Mouse (Mus musculus): Measurements from ENCODE around the gene Kansl1. TPM values are rescaled to one million over a fixed set of nuclear protein-coding genes. Genes with fewer than 3 reads are reported as not detected.
A peak's percentile ranks its signal among the peaks of the same experiment; 100 is the strongest.

Kansl1 gene
- total RNA-seq, 2 experiments from 2014 or later, result 34.4 to 37.4 TPM

DNA sequence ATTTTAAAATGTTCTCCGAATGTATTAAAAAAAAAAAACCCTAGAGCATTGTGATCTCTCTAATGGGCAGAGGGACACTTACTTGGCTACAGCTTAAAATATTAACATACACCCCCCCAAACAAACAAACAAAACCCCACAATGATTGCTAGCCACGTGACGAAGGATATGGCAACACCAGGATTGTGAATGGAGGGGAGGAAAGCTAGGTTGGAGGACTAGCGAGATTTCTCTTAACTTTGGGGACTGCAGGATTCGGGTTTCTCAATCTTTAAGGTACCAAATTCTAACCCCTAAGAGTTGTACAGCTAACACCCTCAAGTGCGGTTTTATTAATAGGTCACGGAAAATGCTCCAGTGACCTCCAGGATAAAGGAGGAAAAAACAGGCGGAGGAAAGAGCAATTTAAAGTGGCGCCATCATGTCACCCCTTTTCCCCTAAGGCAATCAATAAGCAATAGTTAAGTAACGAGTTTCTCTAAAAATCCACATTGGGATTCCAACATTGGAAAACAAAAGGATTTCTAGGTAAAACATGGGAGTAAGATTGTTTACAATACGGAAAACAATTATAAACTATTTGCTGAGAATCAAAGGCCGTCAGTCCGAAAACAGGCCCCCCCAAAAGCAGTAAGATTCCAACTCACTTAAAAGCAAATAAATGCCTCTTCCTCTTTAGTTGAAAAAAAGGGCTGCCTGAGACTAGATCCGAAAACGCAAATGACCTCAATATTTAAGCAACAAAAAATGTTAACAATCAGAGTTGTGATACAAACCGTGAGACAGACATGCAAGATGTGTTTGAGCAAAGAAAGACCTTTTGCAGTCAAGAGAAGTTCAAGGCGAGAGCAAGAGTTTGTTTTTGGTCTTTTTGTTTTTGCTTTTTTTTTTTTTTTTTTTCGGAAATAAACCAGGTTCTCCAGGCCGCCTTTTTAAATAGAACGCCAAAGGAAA, 27.9 kb downstream of the Kansl1 start:
- intact Hi-C loops (cut with DNase I), result loop anchor here (5.0 kb wide), 1 partner anchor 58 kb away; no protein-coding TSS in a partner anchor
- DNase-seq, result peak; percentile 21 to 27

GRCm38 (mm10) chr11:104439703-104440102, 29.0 kb downstream of the Kansl1 start:
- DNase-seq, result no peak
- intact Hi-C loops (cut with DNase I), result loop anchor here (5.0 kb wide), 2 partner anchors 47 to 57 kb away; no protein-coding TSS in a partner anchor

GRCm38 (mm10) chr11:104438450-104438849, 30.2 kb downstream of the Kansl1 start:
- no peak for DNase-seq
- intact Hi-C loops (cut with DNase I), result loop anchor here (5.0 kb wide), 1 partner anchor 46 kb away; no protein-coding TSS in a partner anchor

GRCm38 (mm10) chr11:104436394-104436954, 32.2 kb downstream of the Kansl1 start:
- intact Hi-C loops (cut with DNase I), result loop anchor here (5.0 kb wide), 1 partner anchor 44 kb away; no protein-coding TSS in a partner anchor
- no peak for DNase-seq

DNA sequence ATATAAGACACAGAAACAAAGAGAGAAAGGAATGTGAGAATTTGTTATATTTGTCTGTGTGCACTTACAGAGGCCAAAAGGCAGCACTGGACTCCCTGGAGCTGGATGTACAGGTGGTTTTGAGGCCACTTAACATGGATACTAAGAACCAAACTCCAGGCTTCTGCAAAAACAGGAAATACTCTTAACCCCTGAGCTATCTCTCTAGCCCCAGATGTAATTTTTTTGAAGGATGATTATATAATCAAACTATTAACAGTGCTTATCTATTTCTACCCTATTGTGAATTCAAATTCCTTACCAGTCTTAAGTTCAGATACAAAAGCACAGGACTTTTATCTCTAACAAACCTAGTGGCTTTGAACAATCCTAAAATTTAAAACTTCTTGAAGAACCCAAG, 32.9 kb downstream of the Kansl1 start:
- intact Hi-C loops (cut with DNase I), result loop anchor here (5.0 kb wide), 1 partner anchor 43 kb away; no protein-coding TSS in a partner anchor
- no peak for DNase-seq

DNA sequence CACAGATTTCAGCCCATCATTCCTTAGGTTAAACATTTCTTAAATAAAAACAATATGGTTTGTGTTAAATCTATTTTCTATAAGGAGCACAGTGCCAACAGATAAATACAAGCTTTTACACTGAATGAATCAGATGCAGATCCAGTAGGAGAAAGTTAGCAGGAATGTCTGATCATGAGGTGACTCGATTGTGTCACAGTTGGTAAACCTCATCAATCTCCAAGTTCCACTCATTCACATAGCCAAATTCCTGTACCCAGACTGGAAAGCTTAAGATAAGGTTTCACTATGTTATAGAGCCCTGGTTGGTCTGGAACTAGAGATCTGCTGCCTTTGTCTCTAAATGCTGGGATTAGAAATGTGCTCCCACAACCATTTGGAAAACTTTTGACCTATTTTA, 33.5 kb downstream of the Kansl1 start:
- intact Hi-C loops (cut with DNase I), result loop anchor here (5.0 kb wide), 1 partner anchor 43 kb away; no protein-coding TSS in a partner anchor
- DNase-seq, result no peak

GRCm38 (mm10) chr11:104432251-104432650, 36.4 kb downstream of the Kansl1 start:
- no peak for DNase-seq
- intact Hi-C loops (cut with DNase I), result no loop called here

GRCm38 (mm10) chr11:104431807-104432206, 36.9 kb downstream of the Kansl1 start:
- intact Hi-C loops (cut with DNase I), result no loop called here
- no peak for DNase-seq

GRCm38 (mm10) chr11:104424727-104425416, 43.8 kb downstream of the Kansl1 start:
- intact Hi-C loops (cut with DNase I), result no loop called here
- DNase-seq, result peak; percentile 39 to 46

DNA sequence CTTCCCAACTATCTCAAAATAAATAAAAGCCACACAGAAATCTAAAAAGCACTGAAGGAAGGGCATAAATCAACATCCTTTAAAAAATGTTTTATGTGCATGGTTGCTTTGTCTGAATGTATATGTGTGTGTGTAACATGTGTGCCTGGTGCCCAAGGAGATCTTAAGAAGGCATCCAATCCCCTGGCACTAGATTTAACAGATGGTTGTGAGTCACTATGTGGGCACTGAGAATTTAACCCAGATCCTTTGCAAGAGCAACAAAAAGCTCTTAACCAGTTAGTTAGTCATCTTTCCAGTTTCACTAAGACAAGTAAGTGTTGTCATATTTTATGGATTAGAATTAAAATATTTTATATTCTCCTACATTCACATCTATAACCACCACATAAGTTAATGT, 56.4 kb downstream of the Kansl1 start:
- intact Hi-C loops (cut with DNase I), result no loop called here
- DNase-seq, result no peak

DNA sequence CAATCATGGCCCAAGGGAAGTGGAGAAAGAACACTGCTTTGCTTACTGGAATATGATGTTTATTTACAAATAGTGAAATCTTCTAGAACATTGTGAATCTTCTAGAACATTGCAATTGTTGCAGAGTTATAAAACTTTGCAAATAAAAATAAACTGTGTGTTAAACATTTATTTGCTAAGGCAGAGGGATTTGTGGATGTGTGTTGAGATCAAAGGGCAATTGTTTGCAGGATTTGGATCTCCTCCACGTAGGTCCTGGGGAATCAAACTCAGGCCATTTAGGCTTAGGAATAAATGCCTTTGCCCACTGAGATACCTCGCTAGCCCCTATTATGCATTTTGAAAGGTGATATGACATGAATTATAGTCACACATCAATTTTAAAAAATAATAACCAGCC, 61.3 kb downstream of the Kansl1 start:
- intact Hi-C loops (cut with DNase I), result no loop called here
- DNase-seq, result no peak

DNA sequence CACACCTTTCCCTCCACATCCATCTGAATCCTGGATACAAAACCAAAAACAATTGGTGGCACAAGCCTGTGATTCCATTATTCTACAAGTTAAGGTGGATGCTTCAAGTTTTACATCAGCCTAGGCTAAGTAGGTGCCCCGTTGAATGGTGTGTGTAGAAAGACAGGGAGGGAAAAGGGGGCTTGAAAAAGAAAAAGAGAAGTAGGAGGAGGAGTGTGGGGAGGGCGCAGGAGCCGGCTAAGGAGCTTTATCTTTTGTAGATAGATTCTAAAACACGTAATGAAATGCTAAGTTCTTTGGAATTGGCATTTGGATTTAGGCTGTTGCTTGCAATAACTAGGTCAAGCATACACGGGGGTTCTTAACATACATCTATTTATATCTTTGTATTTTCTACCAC, 67.7 kb downstream of the Kansl1 start:
- intact Hi-C loops (cut with DNase I), result no loop called here

GRCm38 (mm10) chr11:104399459-104400216, 69.0 kb downstream of the Kansl1 start:
- intact Hi-C loops (cut with DNase I), result no loop called here

More for the DNA sequence above, 67.7 kb downstream of the Kansl1 start:
- no peak for DNase-seq

GRCm38 (mm10) chr11:104395648-104396047, 73.0 kb downstream of the Kansl1 start:
- no peak for DNase-seq
- intact Hi-C loops (cut with DNase I), result no loop called here

More at GRCm38 (mm10) chr11:104399459-104400216, 69.0 kb downstream of the Kansl1 start:
- no peak for DNase-seq

DNA sequence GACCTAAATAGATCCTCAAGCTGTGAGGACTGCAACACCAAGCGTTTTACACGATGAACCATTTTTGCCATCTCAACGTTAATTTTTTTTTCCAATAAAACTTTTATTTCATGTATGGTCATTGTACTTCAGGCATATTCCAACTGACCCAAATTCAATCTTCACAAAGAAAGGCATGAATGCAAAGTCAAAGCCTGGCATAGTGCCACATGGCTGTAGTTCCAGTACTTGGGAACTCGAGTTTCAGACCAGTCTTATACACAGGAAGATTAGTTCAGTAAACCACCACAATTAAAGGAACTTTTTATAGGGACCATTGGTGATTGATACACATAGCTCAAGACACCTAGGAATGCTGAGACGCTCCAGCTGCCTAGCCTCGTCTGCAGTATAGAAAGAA, 75.5 kb downstream of the Kansl1 start:
- peak; percentile 10 to 39 for DNase-seq
- intact Hi-C loops (cut with DNase I), result loop anchor here (5.0 kb wide), 1 partner anchor 44 kb away; no protein-coding TSS in a partner anchor

- DNase-seq, result no peak
- intact Hi-C loops (cut with DNase I), result loop anchor here (5.0 kb wide), 1 partner anchor 45 kb away; no protein-coding TSS in a partner anchor
Measured at GRCm38 (mm10) chr11:104392153-104392552, 76.5 kb downstream of the Kansl1 start.

- no peak for DNase-seq
- intact Hi-C loops (cut with DNase I), result no loop called here
Measured at GRCm38 (mm10) chr11:104387284-104387683, 81.4 kb downstream of the Kansl1 start.

- intact Hi-C loops (cut with DNase I), result no loop called here
- DNase-seq, result no peak
Measured at GRCm38 (mm10) chr11:104386595-104386994, 82.1 kb downstream of the Kansl1 start.

DNA sequence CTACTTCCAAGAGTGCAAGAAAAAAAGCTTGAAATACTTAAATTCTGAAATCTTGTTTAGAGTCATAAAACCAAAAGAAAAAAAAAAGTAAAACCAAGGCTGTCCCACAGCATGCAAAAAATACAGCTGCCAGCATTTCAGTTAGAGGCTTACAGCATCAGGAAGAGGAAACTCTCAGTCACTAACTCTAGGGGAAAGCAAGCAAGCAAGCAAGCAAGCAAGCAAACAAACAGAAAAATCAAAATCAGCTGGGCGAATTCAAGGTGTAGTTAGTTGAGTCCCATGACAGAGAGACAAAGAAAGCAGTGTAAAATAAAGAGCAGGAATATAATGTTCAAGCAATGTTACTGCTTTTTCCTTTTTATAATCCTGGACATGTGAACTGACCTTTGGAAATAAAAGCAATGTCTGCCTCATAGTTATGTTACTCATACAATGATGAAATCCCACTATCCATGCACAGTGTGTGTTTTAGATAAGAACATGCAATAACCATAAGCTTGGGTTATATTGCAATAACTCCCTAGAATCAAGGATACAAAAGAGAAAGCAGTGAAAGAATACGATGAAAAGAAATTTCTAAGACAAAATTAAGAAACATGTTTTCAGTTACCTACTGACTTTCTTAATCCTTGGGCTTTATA, 85.4 kb downstream of the Kansl1 start:
- DNase-seq, result no peak
- intact Hi-C loops (cut with DNase I), result loop anchor here (5.0 kb wide), 1 partner anchor 59 kb away; no protein-coding TSS in a partner anchor
